Mouse (Mus musculus) cortical plate, adult 2 months (tissue): ENCODE results near the gene D930007J09Rik. TPM values are rescaled to one million over a fixed set of nuclear protein-coding genes. Genes with fewer than 3 reads are reported as not detected.

ENCODE experiments used
- H3K27ac ChIP-seq: fragments of 200-500 bp; 2 replicates; pipeline ENCODE4 v1.5.1; 2012; ENCODE audit warnings: low read length, control low read depth, inconsistent platforms; ENCODE audit not compliant: insufficient read depth
- H3K4me1 ChIP-seq: fragments of 200-500 bp; 2 replicates; pipeline ENCODE4 v1.6.1; 2011; ENCODE audit warnings: low read length; ENCODE audit not compliant: control insufficient read depth, insufficient read depth
- H3K4me3 ChIP-seq: fragments of 200-500 bp; 2 replicates; pipeline ENCODE4 v1.5.1; 2011; ENCODE audit warnings: mild to moderate bottlenecking, low read length, control low read depth; ENCODE audit not compliant: insufficient read depth
- CTCF ChIP-seq: fragments of 200-500 bp; IDR thresholded peaks from 2 replicates; pipeline ENCODE4 v1.5.1; 2011; ENCODE audit warnings: mild to moderate bottlenecking, control low read depth, low read length; ENCODE audit not compliant: insufficient read depth; ENCODE audit errors: extremely low read depth
- POLR2A ChIP-seq: fragments of 200-500 bp; IDR thresholded peaks from 2 replicates; pipeline ENCODE4 v1.6.1; 2011; ENCODE audit warnings: mild to moderate bottlenecking, low read length, control low read depth; ENCODE audit not compliant: insufficient read depth; ENCODE audit errors: extremely low read depth
- polyA plus RNA-seq: library from polyadenylated mRNA; depleted of rRNA; stranded (reverse); fragments of >200 nt; gene quantifications from 2 replicates; pipeline ENCODE4 v1.2.3, GENCODE M21; 2012

Gene D930007J09Rik
- polyA plus RNA-seq, 1 experiment = 0.73 TPM

- Histone ChIP-seq H3K4me1 (peaks cover 4% of the 10 kb centered on the region; the same call in 1 of the 2 replicates), H3K27ac (no peak overlapping the region), H3K4me3 (no peak overlapping the region)
- TF ChIP-seq POLR2A (no peak), CTCF (no peak)
These were observed 31.9 kb upstream of the D930007J09Rik start for GRCm38 (mm10) chr13:32834513-32834912.

- Histone ChIP-seq H3K27ac (peak overlapping the region; percentile 91), H3K4me1 (peaks cover 4% of the 10 kb centered on the region; the same call in 1 of the 2 replicates), H3K4me3 (no peak overlapping the region)
- TF ChIP-seq CTCF = no peak
- TF ChIP-seq POLR2A = no peak
These were observed 30.6 kb upstream of the D930007J09Rik start for GRCm38 (mm10) chr13:32833237-32833636.

- no peak for TF ChIP-seq POLR2A
- peaks cover 4% of the 10 kb centered on the region; the same call in 1 of the 2 replicates for H3K4me1 ChIP-seq
- peak overlapping the region; percentile 91 for H3K27ac ChIP-seq
- H3K4me3 ChIP-seq = no peak overlapping the region
These were observed 30.1 kb upstream of the D930007J09Rik start for GRCm38 (mm10) chr13:32832776-32833175.

- H3K27ac ChIP-seq = 0 out of 2 replicates have a peak overlapping the region, but pooled peaks have one; percentile 91
These were observed 29.0 kb upstream of the D930007J09Rik start for GRCm38 (mm10) chr13:32831505-32832273.

GRCm38 (mm10) chr13:32828886-32829285 is 26.2 kb upstream of the D930007J09Rik start:
- H3K4me1 ChIP-seq = 0 out of 2 replicates have a peak, but pooled peaks cover 4% of the 10 kb centered on the region
- TF ChIP-seq CTCF (no peak), POLR2A (no peak)
- H3K4me3 ChIP-seq = no peak overlapping the region
- no peak overlapping the region for H3K27ac ChIP-seq

More at GRCm38 (mm10) chr13:32831505-32832273, 29.0 kb upstream of the D930007J09Rik start:
- peaks cover 4% of the 10 kb centered on the region; the same call in 1 of the 2 replicates for H3K4me1 ChIP-seq
- no peak overlapping the region for H3K4me3 ChIP-seq
- no peak for TF ChIP-seq CTCF
- no peak for TF ChIP-seq POLR2A

GRCm38 (mm10) chr13:32827951-32828350 is 25.3 kb upstream of the D930007J09Rik start:
- TF ChIP-seq CTCF (peak; percentile 64), POLR2A (no peak)
- 0 out of 2 replicates have a peak, but pooled peaks cover 4% of the 10 kb centered on the region for H3K4me1 ChIP-seq
- H3K27ac ChIP-seq = no peak overlapping the region
- no peak overlapping the region for H3K4me3 ChIP-seq

- Histone ChIP-seq H3K27ac (no peak overlapping the region), H3K4me3 (no peak overlapping the region), H3K4me1 (0 out of 2 replicates have a peak, but pooled peaks cover 2% of the 10 kb centered on the region)
- peak; percentile 24; the same call in 1 of the 2 replicates for TF ChIP-seq CTCF
- no peak for TF ChIP-seq POLR2A
These were observed 24.6 kb upstream of the D930007J09Rik start for GRCm38 (mm10) chr13:32827111-32827822.

- Histone ChIP-seq H3K4me1 (no peaks in the 10 kb centered on the region), H3K4me3 (no peak overlapping the region), H3K27ac (no peak overlapping the region)
- TF ChIP-seq CTCF = no peak
- no peak for TF ChIP-seq POLR2A
These were observed 22.9 kb upstream of the D930007J09Rik start for GRCm38 (mm10) chr13:32825546-32825945.

GRCm38 (mm10) chr13:32824377-32825330 is 22.0 kb upstream of the D930007J09Rik start:
- Histone ChIP-seq H3K4me1 (no peaks in the 10 kb centered on the region), H3K4me3 (no peak overlapping the region), H3K27ac (no peak overlapping the region)
- TF ChIP-seq POLR2A (no peak), CTCF (no peak)
